Mouse (Mus musculus) testis, adult 2 months (tissue): ENCODE results near the gene Gm21981.

Source experiments
- CTCF ChIP-seq: fragments of 200-500 bp; IDR thresholded peaks from 2 replicates; pipeline ENCODE4 v1.5.1; 2012; ENCODE audit warnings: low read depth, mild to moderate bottlenecking, inconsistent platforms, low read length, moderate library complexity; ENCODE audit not compliant: control insufficient read depth, insufficient read depth, insufficient replicate concordance
- POLR2A ChIP-seq: fragments of 200-500 bp; IDR thresholded peaks from 2 replicates; pipeline ENCODE4 v1.6.1; 2012; ENCODE audit warnings: low read depth, mild to moderate bottlenecking, inconsistent platforms, low read length, moderate library complexity; ENCODE audit not compliant: control insufficient read depth

GRCm38 (mm10) chr17:47703556-47703955 is 9.3 kb upstream of the Gm21981 start:
- TF ChIP-seq CTCF (no peak), POLR2A (no peak)
